Mouse (Mus musculus): ENCODE results near the gene Enthd1.

Gene Enthd1

GRCm38 (mm10) chr15:80560646-80561580, 4.0 kb downstream of the Enthd1 start:
- ChIA-PET CTCF (interaction anchor here in 2 of 4 experiments (0.6 to 1.3 kb wide), 2 partner anchors 77 to 221 kb away, joined by 3 to 4 read pairs; no protein-coding TSS in a partner anchor), POLR2A (interaction anchor here in 2 of 4 experiments (0.7 to 1.9 kb wide), 7 partner anchors 9 to 509 kb away, joined by 3 to 6 read pairs (median 3); partner anchors contain the start of gene Tnrc6b (in 1 of the 2))

- POLR2A ChIA-PET = interaction anchor here in 2 of 4 experiments (0.7 to 1.9 kb wide), 5 partner anchors 10 to 479 kb away, joined by 3 to 6 read pairs (median 5); partner anchors contain the start of gene Tnrc6b (in 1 of the 2)
- CTCF ChIA-PET = interaction anchor here in 1 of 4 experiments (1.2 kb wide), 1 partner anchor 135 kb away, joined by 3 read pairs; no protein-coding TSS in a partner anchor
Measured at GRCm38 (mm10) chr15:80559978-80560377, 5.0 kb downstream of the Enthd1 start.

GRCm38 (mm10) chr15:80559534-80559933, 5.4 kb downstream of the Enthd1 start:
- CTCF ChIA-PET = interaction anchor here in 1 of 4 experiments (1.2 kb wide), 1 partner anchor 135 kb away, joined by 3 read pairs; no protein-coding TSS in a partner anchor
- POLR2A ChIA-PET = interaction anchor here in 1 of 4 experiments (0.9 kb wide), 1 partner anchor 44 kb away, joined by 3 read pairs; no protein-coding TSS in a partner anchor

GRCm38 (mm10) chr15:80557745-80558144, 7.2 kb downstream of the Enthd1 start:
- CTCF ChIA-PET = interaction anchor here in 2 of 4 experiments (0.6 to 1.7 kb wide), 6 partner anchors 25 to 297 kb away, joined by 3 to 5 read pairs (median 4); no protein-coding TSS in a partner anchor

DNA sequence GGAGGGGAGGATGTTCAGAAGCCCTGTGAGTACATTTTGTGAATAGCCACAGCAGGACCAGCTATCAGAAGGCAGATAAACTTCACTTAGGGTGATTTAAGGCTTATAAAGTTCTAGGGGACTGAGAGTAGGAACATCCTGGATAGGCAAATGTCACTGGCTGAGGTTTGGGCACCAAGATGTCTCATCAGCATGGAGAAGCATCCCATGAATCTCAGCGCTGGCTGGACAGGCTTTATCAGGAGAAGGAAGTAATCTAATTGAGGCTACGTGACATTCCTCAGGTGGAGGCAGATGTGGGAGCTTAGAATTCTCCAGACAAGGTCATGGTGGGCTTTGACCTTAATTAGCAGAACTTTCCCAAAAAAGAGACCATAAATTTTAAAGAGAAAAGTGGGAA, 8.9 kb downstream of the Enthd1 start:
- ChIA-PET CTCF (interaction anchor here in 1 of 4 experiments (0.7 kb wide), 1 partner anchor 19 kb away, joined by 3 read pairs; no protein-coding TSS in a partner anchor), POLR2A (interaction anchor here in 1 of 4 experiments (0.5 kb wide), 1 partner anchor 463 kb away, joined by 20 read pairs; no protein-coding TSS in a partner anchor)

More at GRCm38 (mm10) chr15:80557745-80558144, 7.2 kb downstream of the Enthd1 start:
- POLR2A ChIA-PET = interaction anchor here in 2 of 4 experiments (0.9 to 1.0 kb wide), 2 partner anchors 9 to 101 kb away, joined by 3 read pairs; no protein-coding TSS in a partner anchor

- POLR2A ChIA-PET = interaction anchor here in 1 of 4 experiments (1.1 kb wide), 1 partner anchor 15 kb away, joined by 3 read pairs; no protein-coding TSS in a partner anchor
- CTCF ChIA-PET = interaction anchor here in 1 of 4 experiments (0.7 kb wide), 1 partner anchor 18 kb away, joined by 3 read pairs; no protein-coding TSS in a partner anchor
Measured at GRCm38 (mm10) chr15:80554860-80555822, 9.8 kb downstream of the Enthd1 start.

GRCm38 (mm10) chr15:80545430-80545829, 19.5 kb downstream of the Enthd1 start:
- ChIA-PET CTCF (no interaction called here), POLR2A (interaction anchor here in 1 of 4 experiments (0.8 kb wide), 1 partner anchor 289 kb away, joined by 3 read pairs; no protein-coding TSS in a partner anchor)

DNA sequence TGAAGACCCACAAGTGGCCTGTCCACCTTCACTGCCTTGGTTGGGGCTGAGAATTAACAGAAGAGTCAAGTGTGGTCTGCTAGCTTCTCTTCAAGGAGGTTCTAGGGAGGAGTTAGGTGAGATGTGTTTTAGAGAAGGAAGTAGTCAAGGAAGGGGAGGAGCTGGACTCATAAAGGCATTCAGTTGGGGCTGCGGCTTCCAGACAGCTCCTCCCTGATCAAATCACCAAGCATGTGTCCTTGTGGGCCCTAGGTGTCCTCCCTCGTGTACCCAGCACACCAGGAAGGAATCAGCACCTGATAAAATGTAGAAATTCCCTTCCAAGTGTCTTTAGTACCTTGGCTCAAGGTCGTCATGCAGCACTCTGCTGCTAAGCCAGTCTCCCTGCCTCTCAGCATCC, 20.8 kb downstream of the Enthd1 start:
- ChIA-PET CTCF (interaction anchor here in 1 of 4 experiments (1.2 kb wide), 1 partner anchor 90 kb away, joined by 4 read pairs; no protein-coding TSS in a partner anchor), POLR2A (interaction anchor here in 1 of 4 experiments (1.0 to 1.5 kb wide), 2 partner anchors 78 to 144 kb away, joined by 3 to 4 read pairs; no protein-coding TSS in a partner anchor)

DNA sequence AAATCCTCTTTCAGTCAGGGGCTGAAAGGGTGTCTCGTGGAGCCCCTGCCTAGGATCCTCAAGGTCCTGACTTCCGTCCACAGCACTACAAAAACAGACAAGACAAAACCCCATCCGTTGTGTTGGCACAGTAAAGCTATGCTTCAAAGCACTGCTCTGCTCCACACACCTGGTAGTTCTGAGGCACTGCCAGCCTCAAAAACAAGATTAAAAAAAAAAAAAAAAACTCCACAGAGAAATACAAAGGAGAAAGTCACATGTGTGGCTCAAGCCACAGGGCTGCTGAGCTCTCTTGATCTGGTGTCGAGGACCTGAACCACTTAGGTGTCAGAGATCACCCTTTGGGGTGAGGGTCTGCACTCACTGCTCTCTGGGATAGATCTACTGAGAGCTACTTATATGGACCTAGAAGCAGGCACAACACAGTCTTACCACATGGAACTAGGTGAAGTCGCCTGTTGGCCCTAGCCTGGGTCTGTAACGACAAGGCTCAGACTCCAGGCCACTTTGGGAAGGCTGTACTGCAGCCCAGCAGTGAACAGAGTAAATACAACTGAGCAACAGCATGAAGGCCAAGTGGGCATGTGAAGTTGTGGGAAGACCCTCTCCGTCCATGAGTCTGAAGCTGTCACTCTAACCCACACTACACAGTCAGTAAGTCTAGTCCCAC, 26.1 kb downstream of the Enthd1 start:
- ChIA-PET CTCF (interaction anchor here in 2 of 4 experiments (0.6 to 0.7 kb wide), 3 partner anchors 10 to 482 kb away, joined by 3 to 5 read pairs (median 4); no protein-coding TSS in a partner anchor), POLR2A (interaction anchor here in 1 of 4 experiments (0.6 kb wide), 2 partner anchors 9 to 317 kb away, joined by 3 to 6 read pairs; no protein-coding TSS in a partner anchor)

DNA sequence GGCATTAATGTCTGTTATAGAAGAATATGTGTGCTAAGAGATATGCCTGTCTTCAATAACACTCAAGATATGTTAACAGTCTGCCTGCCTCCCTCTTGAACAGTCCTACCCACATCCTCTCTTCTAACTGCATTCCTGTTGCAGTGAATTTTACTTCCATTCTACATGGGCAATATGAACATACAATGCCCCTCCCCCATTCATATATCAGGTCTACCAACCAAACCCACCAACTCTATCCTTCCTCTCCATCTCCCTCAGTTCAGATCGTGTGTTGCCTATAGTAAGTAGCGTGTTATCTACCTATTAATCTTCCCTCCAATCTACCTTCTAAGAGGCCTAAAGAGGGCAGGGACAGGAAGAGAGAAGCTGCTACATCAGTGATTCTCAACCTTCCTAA, 26.9 kb downstream of the Enthd1 start:
- ChIA-PET POLR2A (interaction anchor here in 1 of 4 experiments (0.6 kb wide), 2 partner anchors 9 to 317 kb away, joined by 3 to 6 read pairs; no protein-coding TSS in a partner anchor), CTCF (interaction anchor here in 1 of 4 experiments (0.6 kb wide), 1 partner anchor 96 kb away, joined by 3 read pairs; no protein-coding TSS in a partner anchor)

DNA sequence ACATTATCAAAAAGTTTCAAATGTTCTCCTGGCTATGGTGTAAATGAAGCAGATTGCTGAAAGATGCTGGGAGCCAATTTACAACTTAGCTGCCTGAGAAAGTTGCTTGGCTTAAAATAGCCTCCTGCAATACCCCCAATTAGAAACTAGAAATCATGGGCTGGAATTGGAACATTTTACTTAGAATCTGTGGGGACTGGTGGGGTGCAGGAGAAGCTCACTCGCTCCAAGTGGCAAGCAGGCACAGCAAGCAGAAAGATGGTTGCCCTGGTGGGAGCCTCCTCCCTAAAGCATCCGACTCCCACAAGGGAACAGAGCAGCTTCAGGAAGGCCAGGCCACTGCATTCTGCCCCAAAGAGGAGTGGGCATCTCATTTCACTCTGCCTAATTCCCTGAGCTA, 28.9 kb downstream of the Enthd1 start:
- CTCF ChIA-PET = interaction anchor here in 1 of 4 experiments (0.7 kb wide), 1 partner anchor 1748 kb away, joined by 3 read pairs; no protein-coding TSS in a partner anchor

GRCm38 (mm10) chr15:80533274-80533673, 31.7 kb downstream of the Enthd1 start:
- POLR2A ChIA-PET = interaction anchor here in 2 of 4 experiments (0.8 to 1.5 kb wide), 3 partner anchors 11 to 82 kb away, joined by 3 read pairs; no protein-coding TSS in a partner anchor
- CTCF ChIA-PET = interaction anchor here in 3 of 4 experiments (0.5 to 1.9 kb wide), 4 partner anchors 24 to 171 kb away, joined by 3 to 10 read pairs (median 4); no protein-coding TSS in a partner anchor

More for the DNA sequence above, 28.9 kb downstream of the Enthd1 start:
- POLR2A ChIA-PET = interaction anchor here in 1 of 4 experiments (0.6 kb wide), 1 partner anchor 27 kb away, joined by 3 read pairs; no protein-coding TSS in a partner anchor

- ChIA-PET CTCF (interaction anchor here (0.5 to 1.9 kb wide), 5 partner anchors 25 to 172 kb away, joined by 3 to 10 read pairs (median 4); no protein-coding TSS in a partner anchor), POLR2A (interaction anchor here in 3 of 4 experiments (0.5 to 1.5 kb wide), 4 partner anchors 11 to 1425 kb away, joined by 3 to 4 read pairs (median 3); no protein-coding TSS in a partner anchor)
Measured at GRCm38 (mm10) chr15:80532281-80533072, 32.5 kb downstream of the Enthd1 start.

- POLR2A ChIA-PET = no interaction called here
- CTCF ChIA-PET = interaction anchor here in 1 of 4 experiments (0.7 kb wide), 1 partner anchor 166 kb away, joined by 4 read pairs; no protein-coding TSS in a partner anchor
Measured at GRCm38 (mm10) chr15:80531026-80531425, 33.9 kb downstream of the Enthd1 start.

Data from embryonic stem cell, embryonic (primary cell).